8 mouse cellular contexts compared by ENCODE assay signal in genomic region chr7:27333316-27333941, GRCm38 (mm10). TPM values are rescaled to one million over a fixed set of nuclear protein-coding genes. Genes with fewer than 3 reads are reported as not detected.
A peak's percentile ranks its signal among the peaks of the same experiment; 100 is the strongest.
DNase-seq lines count a peak whose midpoint lies in the region; ATAC-seq and TF ChIP-seq lines count a peak whose summit lies in the region.

No protein-coding gene starts in this region.

- no peaks in the 10 kb centered on the region for H3K9me3 ChIP-seq in forebrain, embryonic 13.5 days (replicated peaks)
- no peaks in the 10 kb centered on the region for H3K9me3 ChIP-seq in intestine, embryonic 14.5 days (ENCODE audit: control insufficient read depth, low read length)

- no peaks in the 10 kb centered on the region for H3K36me3 ChIP-seq in C2C12 (ENCODE audit: control insufficient read depth, insufficient read depth)
- no peaks in the 10 kb centered on the region for H3K36me3 ChIP-seq in forebrain, embryonic 13.5 days (ENCODE audit: poor library complexity, severe bottlenecking)
- no peaks in the 10 kb centered on the region for H3K36me3 ChIP-seq in intestine, embryonic 14.5 days (ENCODE audit: control insufficient read depth, insufficient read depth, low read length)

- peak overlapping the region; percentile 94 for H3ac ChIP-seq in C2C12 (ENCODE audit: control insufficient read depth, insufficient read length, low read depth)

- DNase-seq in adrenal gland, adult 2 months, result peak; percentile 29
- DNase-seq in adrenal gland, adult 18-20 months (ENCODE audit: low spot score in 2 of 2), result no peak
- DNase-seq in intestine, embryonic 14.5 days (ENCODE audit: low spot score), result peak; percentile 76
- peak; percentile 49 to 73 for DNase-seq in lung, postnatal 4 days
- no peak for DNase-seq in layer of hippocampus, postnatal 36 days
- no peak for DNase-seq in layer of hippocampus, adult 11-12 months (ENCODE audit: low spot score)

- H3K4me3 ChIP-seq in C2C12 (ENCODE audit: insufficient read depth, poor library complexity, severe bottlenecking), result peak overlapping the region; percentile 41
- H3K4me3 ChIP-seq in forebrain, embryonic 13.5 days, result peak overlapping the region; percentile 47
- peak overlapping the region; percentile 55 for H3K4me3 ChIP-seq in intestine, embryonic 14.5 days (ENCODE audit: low read depth, low read length)

- peak overlapping the region; percentile 74 for H3K9ac ChIP-seq in forebrain, embryonic 13.5 days
- peak overlapping the region; percentile 63 for H3K9ac ChIP-seq in intestine, embryonic 14.5 days (ENCODE audit: low read length)

- no peak for TF ChIP-seq CTCF in C2C12 (IDR thresholded peaks at IDR 0.05; ENCODE audit: control insufficient read depth, insufficient read depth, insufficient read length)

- no peaks in the 10 kb centered on the region for H3K79me2 ChIP-seq in C2C12 (ENCODE audit: control insufficient read depth, insufficient read depth)

- H3K27ac ChIP-seq in forebrain, embryonic 13.5 days, result no peak overlapping the region
- H3K27ac ChIP-seq in intestine, embryonic 14.5 days (ENCODE audit: low read depth), result peak overlapping the region; percentile 88

- peaks cover 71% of the 10 kb centered on the region for H3K4me1 ChIP-seq in forebrain, embryonic 13.5 days
- peaks cover 35% of the 10 kb centered on the region for H3K4me1 ChIP-seq in intestine, embryonic 14.5 days (replicated peaks; ENCODE audit: control insufficient read depth, insufficient read depth, low read length)

- ATAC-seq in forebrain, embryonic 13.5 days, result no peak
- no peak for ATAC-seq in intestine, embryonic 14.5 days (replicated peaks; ENCODE audit: low FRiP score, low TSS enrichment, low read depth)

- H3K4me2 ChIP-seq in forebrain, embryonic 13.5 days, result peak overlapping the region; percentile 82
- peak overlapping the region; percentile 62 for H3K4me2 ChIP-seq in intestine, embryonic 14.5 days (ENCODE audit: low read length)

- H3K27me3 ChIP-seq in C2C12 (ENCODE audit: control insufficient read depth, insufficient read depth, insufficient read length), result no peaks in the 10 kb centered on the region
- peaks cover 86% of the 10 kb centered on the region for H3K27me3 ChIP-seq in forebrain, embryonic 13.5 days
- peaks cover 49% of the 10 kb centered on the region for H3K27me3 ChIP-seq in intestine, embryonic 14.5 days (replicated peaks; ENCODE audit: control insufficient read depth, insufficient read depth, low read length)

- no peaks in the 10 kb centered on the region for H3K79me3 ChIP-seq in C2C12 (ENCODE audit: low read depth)

- under 1% methylated on average over 34 of the region's 77 CpGs for WGBS in forebrain, embryonic 13.5 days
- under 1% methylated on average over 36 of the region's 77 CpGs for WGBS in intestine, embryonic 14.5 days

TF ChIP-seq in C2C12, 6 proteins besides CTCF, POLR2A, EP300 and RAD21:
- TF ChIP-seq USF1 (IDR thresholded peaks at IDR 0.05; ENCODE audit: low read depth) (no peak), MYOG (IDR thresholded peaks at IDR 0.05; ENCODE audit: control insufficient read depth, extremely low read depth, insufficient read length) (no peak), FOSL1 (IDR thresholded peaks at IDR 0.05; ENCODE audit: insufficient read depth, low read length, poor library complexity, severe bottlenecking) (no peak)

RNA-seq across cellular contexts. Expression of gene Ltbp4, which starts 4.1 kb away (rescaled TPM):
- 10 to 100 TPM; 70.3 to 94.7 TPM for total RNA-seq in adrenal gland, adult 2 months (2021)
- 253 and 263 TPM in 2 replicates for polyA plus RNA-seq in adrenal gland, adult 2 months (2012; rRNA removed)
- total RNA-seq in adrenal gland, adult 18-20 months (2021), result 10 to 100 TPM; 88.5 to 90.6 TPM
- polyA plus RNA-seq in C2C12 (2012; fragmentation: generic; extraction: Trizol), result 22.9 TPM
- 10.5 and 13.4 TPM in 2 replicates for polyA plus RNA-seq in forebrain, embryonic 13.5 days (2015; fragmentation: Nextera tagmentation; extraction: Ambion mirVana)
- 97.9 and 110 TPM in 2 replicates for polyA plus RNA-seq in intestine, embryonic 14.5 days (2014; fragmentation: Nextera tagmentation; extraction: Ambion mirVana)
- total RNA-seq in layer of hippocampus, postnatal 36 days (2021), result 10 to 100 TPM; 52.8 to 59.6 TPM

RNA-seq across cellular contexts. Expression of gene Shkbp1, which starts 22.4 kb away (rescaled TPM):
- total RNA-seq in adrenal gland, adult 2 months (2021), result 10 to 100 TPM; 11.3 to 22.5 TPM
- 60.8 and 74.5 TPM in 2 replicates for polyA plus RNA-seq in adrenal gland, adult 2 months (2012; rRNA removed)
- total RNA-seq in adrenal gland, adult 18-20 months (2021), result 10 to 100 TPM; 18.3 to 19.4 TPM
- 27.6 TPM for polyA plus RNA-seq in C2C12 (2012; fragmentation: generic; extraction: Trizol)
- 85.4 and 89.3 TPM in 2 replicates for polyA plus RNA-seq in forebrain, embryonic 13.5 days (2015; fragmentation: Nextera tagmentation; extraction: Ambion mirVana)
- polyA plus RNA-seq in intestine, embryonic 14.5 days (2014; fragmentation: Nextera tagmentation; extraction: Ambion mirVana), result 39.8 and 40.0 TPM in 2 replicates
- total RNA-seq in layer of hippocampus, postnatal 36 days (2021), result 10 to 100 TPM; 36.2 to 37.3 TPM

RNA-seq across cellular contexts. Expression of gene Gm20479, which starts 23.8 kb away (rescaled TPM):
- 1 to 10 TPM in 1 of 2 experiments, not detected in 1; 6.3 TPM for total RNA-seq in adrenal gland, adult 2 months (2021)
- 0.28 TPM in 2 replicates for polyA plus RNA-seq in adrenal gland, adult 2 months (2012; rRNA removed)
- 1 to 10 TPM in 1 of 2 experiments, not detected in 1; 1.7 TPM for total RNA-seq in adrenal gland, adult 18-20 months (2021)
- not detected for polyA plus RNA-seq in C2C12 (2012; fragmentation: generic; extraction: Trizol)
- 0.62 TPM in 1 of 2 replicates, not detected in the other for polyA plus RNA-seq in forebrain, embryonic 13.5 days (2015; fragmentation: Nextera tagmentation; extraction: Ambion mirVana)
- 0.50 and 1.2 TPM in 2 replicates for polyA plus RNA-seq in intestine, embryonic 14.5 days (2014; fragmentation: Nextera tagmentation; extraction: Ambion mirVana)
- not detected for total RNA-seq in layer of hippocampus, postnatal 36 days (2021)

Comparison
In these comparisons a context has a peak if more than half of its experiments do, and no peak if none do; other contexts are left out.
1. DNase-seq: peak in adrenal gland, adult 2 months (single experiment), intestine, embryonic 14.5 days (single experiment) and lung, postnatal 4 days (2 of 2); none in adrenal gland, adult 18-20 months (0 of 2), layer of hippocampus, postnatal 36 days (0 of 2) and layer of hippocampus, adult 11-12 months (single experiment).
2. Peak in every context shown above with its lines, with median percentiles within 50 percentile points of each other: H3K4me3 ChIP-seq.